Mouse (Mus musculus): ENCODE data around the gene I0C0044D17Rik.

DNA sequence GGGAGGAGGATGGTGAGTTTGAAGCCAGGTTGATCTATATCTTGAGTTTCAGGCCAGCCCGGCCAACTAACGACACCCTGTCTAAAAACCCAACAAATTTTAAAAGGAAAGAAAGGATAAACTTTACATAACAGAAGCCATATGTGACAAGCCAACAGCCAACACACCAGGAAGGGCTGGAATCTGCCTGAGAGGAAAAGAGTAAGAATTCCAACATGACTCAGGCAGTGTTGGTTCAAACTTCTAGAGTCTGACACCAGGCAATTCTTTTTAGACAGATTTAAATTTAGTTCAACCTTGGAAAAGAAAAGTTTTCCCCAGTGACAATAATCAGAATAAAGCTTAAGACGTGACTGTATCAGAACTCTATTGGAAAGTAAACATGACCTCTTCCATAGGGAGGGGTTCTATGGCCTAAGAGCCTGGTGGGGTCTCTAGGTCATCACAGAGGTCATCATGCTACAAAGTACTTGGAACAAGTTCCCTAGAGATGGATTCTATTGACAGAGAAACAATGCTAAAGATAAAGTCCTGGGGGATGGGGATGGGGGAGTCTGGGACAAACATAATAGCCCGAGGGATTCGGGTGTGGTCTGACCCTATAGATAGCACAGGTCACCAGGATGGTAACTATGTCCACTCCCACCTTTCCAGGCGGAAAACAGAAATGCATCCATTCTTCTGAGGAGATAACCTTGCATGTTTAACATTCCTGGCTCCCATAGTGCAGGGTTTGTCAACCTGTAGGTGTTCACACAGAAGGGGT lies 23.7 kb upstream of the I0C0044D17Rik start:
- TF ChIP-seq CTCF (IDR thresholded peaks at IDR 0.05) (no peak), EP300 (IDR thresholded peaks at IDR 0.05) (no peak)
